Mouse (Mus musculus): Measurements from ENCODE around the gene Fzd10. TPM values are rescaled to one million over a fixed set of nuclear protein-coding genes. Genes with fewer than 3 reads are reported as not detected.
A peak's percentile ranks its signal among the peaks of the same experiment; 100 is the strongest.

Fzd10 gene
- polyA plus RNA-seq, 1 experiment from 2014 or later = 5.9 TPM

- Histone ChIP-seq H3K9ac (no peak overlapping the region), H3K36me3 (replicated peaks) (no peaks in the 10 kb centered on the region), H3K4me2 (no peak overlapping the region), H3K27ac (no peak overlapping the region), H3K9me3 (no peaks in the 10 kb centered on the region), H3K27me3 (replicated peaks) (no peaks in the 10 kb centered on the region), H3K4me1 (0 out of 2 replicates have a peak, but pooled peaks cover 3% of the 10 kb centered on the region), H3K4me3 (no peak overlapping the region)
- 55% methylated on average over 4 of the region's 4 CpGs for WGBS
- no peak for ATAC-seq (replicated peaks)
Observed at GRCm38 (mm10) chr5:128580931-128581330, 19.7 kb upstream of the Fzd10 start.

- no peaks in the 10 kb centered on the region for H3K9me3 ChIP-seq
- 13% methylated on average over 8 of the region's 8 CpGs for WGBS
- no peak overlapping the region for H3K9ac ChIP-seq
Observed at GRCm38 (mm10) chr5:128581516-128581921, 19.1 kb upstream of the Fzd10 start.

GRCm38 (mm10) chr5:128589231-128589630, 11.4 kb upstream of the Fzd10 start:
- no peak for ATAC-seq (replicated peaks)
- no peak overlapping the region for H3K27ac ChIP-seq
- H3K4me1 ChIP-seq = no peaks in the 10 kb centered on the region
- no peak overlapping the region for H3K9ac ChIP-seq
- H3K9me3 ChIP-seq = no peaks in the 10 kb centered on the region
- H3K27me3 ChIP-seq (replicated peaks) = peaks cover 5% of the 10 kb centered on the region; the same call in 1 of the 2 replicates
- no peak overlapping the region for H3K4me3 ChIP-seq
- 65% methylated on average over 1 of the region's 1 CpGs for WGBS
- H3K4me2 ChIP-seq = no peak overlapping the region
- no peaks in the 10 kb centered on the region for H3K36me3 ChIP-seq (replicated peaks)

More at GRCm38 (mm10) chr5:128581516-128581921, 19.1 kb upstream of the Fzd10 start:
- no peak overlapping the region for H3K4me3 ChIP-seq
- H3K36me3 ChIP-seq (replicated peaks) = no peaks in the 10 kb centered on the region
- H3K27ac ChIP-seq = no peak overlapping the region
- ATAC-seq (replicated peaks) = no peak
- no peaks in the 10 kb centered on the region for H3K4me1 ChIP-seq
- no peak overlapping the region for H3K4me2 ChIP-seq
- no peaks in the 10 kb centered on the region for H3K27me3 ChIP-seq (replicated peaks)

- H3K27me3 ChIP-seq (replicated peaks) = peaks cover 10% of the 10 kb centered on the region; the same call in 1 of the 2 replicates
- 86% methylated on average over 13 of the region's 13 CpGs for WGBS
- H3K4me2 ChIP-seq = no peak overlapping the region
- no peak for ATAC-seq (replicated peaks)
- peaks cover 14% of the 10 kb centered on the region for H3K4me1 ChIP-seq
- H3K27ac ChIP-seq = no peak overlapping the region
- H3K9ac ChIP-seq = no peak overlapping the region
- H3K9me3 ChIP-seq = no peaks in the 10 kb centered on the region
- H3K36me3 ChIP-seq (replicated peaks) = no peaks in the 10 kb centered on the region
- no peak overlapping the region for H3K4me3 ChIP-seq
Observed at GRCm38 (mm10) chr5:128593446-128593845, 7.2 kb upstream of the Fzd10 start.

- Histone ChIP-seq H3K27ac (peak overlapping the region; percentile 51), H3K9me3 (no peaks in the 10 kb centered on the region), H3K9ac (peak overlapping the region; percentile 25; the same call in 1 of the 2 replicates), H3K36me3 (replicated peaks) (no peaks in the 10 kb centered on the region), H3K4me3 (peak overlapping the region; percentile 36), H3K4me1 (peaks cover 48% of the 10 kb centered on the region), H3K27me3 (replicated peaks) (peaks cover 10% of the 10 kb centered on the region), H3K4me2 (peak overlapping the region; percentile 59)
- WGBS = under 1% methylated on average over 20 of the region's 20 CpGs
- peak; percentile 18; the same call in 1 of the 2 replicates for ATAC-seq (replicated peaks)
Observed at GRCm38 (mm10) chr5:128596813-128597212, 3.8 kb upstream of the Fzd10 start.

- Histone ChIP-seq H3K36me3 (replicated peaks) (no peaks in the 10 kb centered on the region), H3K4me2 (peak overlapping the region; percentile 59), H3K27me3 (replicated peaks) (peaks cover 10% of the 10 kb centered on the region), H3K9ac (no peak overlapping the region), H3K4me3 (peak overlapping the region; percentile 36; the same call in 1 of the 2 replicates), H3K27ac (peak overlapping the region; percentile 51), H3K4me1 (peaks cover 53% of the 10 kb centered on the region), H3K9me3 (no peaks in the 10 kb centered on the region)
- WGBS = 9% methylated on average over 4 of the region's 4 CpGs
- no peak for ATAC-seq (replicated peaks)
Observed at GRCm38 (mm10) chr5:128597381-128597780, 3.3 kb upstream of the Fzd10 start.

- Histone ChIP-seq H3K36me3 (replicated peaks) (no peaks in the 10 kb centered on the region), H3K27me3 (replicated peaks) (peaks cover 10% of the 10 kb centered on the region), H3K9ac (no peak overlapping the region), H3K4me1 (peaks cover 54% of the 10 kb centered on the region), H3K9me3 (no peaks in the 10 kb centered on the region), H3K4me3 (peak overlapping the region; percentile 61), H3K4me2 (peak overlapping the region; percentile 93), H3K27ac (peak overlapping the region; percentile 79)
- WGBS = 1% methylated on average over 10 of the region's 10 CpGs
- no peak for ATAC-seq (replicated peaks)
Observed at GRCm38 (mm10) chr5:128598191-128598720, 2.4 kb upstream of the Fzd10 start.

GRCm38 (mm10) chr5:128598760-128599364, 1.8 kb upstream of the Fzd10 start:
- peaks cover 54% of the 10 kb centered on the region for H3K4me1 ChIP-seq
- H3K27ac ChIP-seq = peak overlapping the region; percentile 79
- H3K4me2 ChIP-seq = peak overlapping the region; percentile 93
- no peaks in the 10 kb centered on the region for H3K9me3 ChIP-seq
- H3K36me3 ChIP-seq (replicated peaks) = no peaks in the 10 kb centered on the region
- H3K9ac ChIP-seq = peak overlapping the region; percentile 42; the same call in 1 of the 2 replicates
- H3K4me3 ChIP-seq = peak overlapping the region; percentile 61
- ATAC-seq (replicated peaks) = 0 out of 2 replicates have a peak, but pooled peaks have one; percentile 4
- under 1% methylated on average over 20 of the region's 20 CpGs for WGBS
- H3K27me3 ChIP-seq (replicated peaks) = peaks cover 10% of the 10 kb centered on the region

- H3K9ac ChIP-seq = peak overlapping the region; percentile 42
- 2% methylated on average over 28 of the region's 28 CpGs for WGBS
- H3K4me2 ChIP-seq = peak overlapping the region; percentile 93
- H3K36me3 ChIP-seq (replicated peaks) = no peaks in the 10 kb centered on the region
- H3K27me3 ChIP-seq (replicated peaks) = peaks cover 5% of the 10 kb centered on the region
- peak overlapping the region; percentile 79 for H3K27ac ChIP-seq
- no peaks in the 10 kb centered on the region for H3K9me3 ChIP-seq
- peaks cover 54% of the 10 kb centered on the region for H3K4me1 ChIP-seq
- H3K4me3 ChIP-seq = peak overlapping the region; percentile 61
- ATAC-seq (replicated peaks) = 0 out of 2 replicates have a peak, but pooled peaks have one; percentile 8
Observed at GRCm38 (mm10) chr5:128599365-128600071, 1.1 kb upstream of the Fzd10 start.

GRCm38 (mm10) chr5:128601036-128602019, 684 bp downstream of the Fzd10 start:
- Histone ChIP-seq H3K9me3 (no peaks in the 10 kb centered on the region), H3K9ac (peak overlapping the region; percentile 52), H3K4me2 (peak overlapping the region; percentile 93), H3K27ac (peak overlapping the region; percentile 79), H3K4me1 (peaks cover 57% of the 10 kb centered on the region), H3K36me3 (replicated peaks) (no peaks in the 10 kb centered on the region), H3K27me3 (replicated peaks) (peaks cover 3% of the 10 kb centered on the region), H3K4me3 (peak overlapping the region; percentile 61)
- WGBS = under 1% methylated on average over 86 of the region's 87 CpGs
- no peak for ATAC-seq (replicated peaks)

- H3K36me3 ChIP-seq (replicated peaks) = no peaks in the 10 kb centered on the region
- peaks cover 54% of the 10 kb centered on the region for H3K4me1 ChIP-seq
- no peak overlapping the region for H3K9ac ChIP-seq
- H3K27me3 ChIP-seq (replicated peaks) = peaks cover 7% of the 10 kb centered on the region
- no peaks in the 10 kb centered on the region for H3K9me3 ChIP-seq
- 18% methylated on average over 1 of the region's 1 CpGs for WGBS
- H3K4me3 ChIP-seq = peak overlapping the region; percentile 61
- no peak overlapping the region for H3K27ac ChIP-seq
- peak overlapping the region; percentile 93 for H3K4me2 ChIP-seq
- no peak for ATAC-seq (replicated peaks)
Observed at GRCm38 (mm10) chr5:128603693-128604092, 3.0 kb downstream of the Fzd10 start.

Data from midbrain, embryonic 15.5 days (tissue).